Mouse (Mus musculus): ENCODE data around the gene Bcl7a. TPM values are rescaled to one million over a fixed set of nuclear protein-coding genes. Genes with fewer than 3 reads are reported as not detected.

The Bcl7a gene
- polyA plus RNA-seq, 1 experiment from 2014 or later, result 2.2 TPM

GRCm38 (mm10) chr5:123346701-123347270 lies 3.2 kb downstream of the Bcl7a start:
- Histone ChIP-seq H3K36me3 (ENCODE audit: inconsistent target) (no peaks in the 10 kb centered on the region), H3K4me3 (ENCODE audit: inconsistent target) (no peak overlapping the region), H3K79me2 (ENCODE audit: inconsistent target) (peaks cover 4% of the 10 kb centered on the region; the same call in 1 of the 2 replicates), H3K27ac (no peak overlapping the region)
- 92% methylated on average over 7 of the region's 7 CpGs for WGBS (ENCODE audit: missing documents)

- 100% methylated on average over 2 of the region's 2 CpGs for WGBS (ENCODE audit: missing documents)
These were observed 4.4 kb downstream of the Bcl7a start for GRCm38 (mm10) chr5:123347985-123348384.

GRCm38 (mm10) chr5:123350386-123350785 lies 6.8 kb downstream of the Bcl7a start:
- no peaks in the 10 kb centered on the region for H3K36me3 ChIP-seq (ENCODE audit: inconsistent target)
- H3K4me3 ChIP-seq (ENCODE audit: inconsistent target), result no peak overlapping the region
- H3K79me2 ChIP-seq (ENCODE audit: inconsistent target), result peaks cover 4% of the 10 kb centered on the region; the same call in 1 of the 2 replicates
- 72% methylated on average over 10 of the region's 10 CpGs for WGBS (ENCODE audit: missing documents)
- no peak overlapping the region for H3K27ac ChIP-seq

More at GRCm38 (mm10) chr5:123347985-123348384, 4.4 kb downstream of the Bcl7a start:
- Histone ChIP-seq H3K79me2 (ENCODE audit: inconsistent target) (peaks cover 4% of the 10 kb centered on the region; the same call in 1 of the 2 replicates), H3K36me3 (ENCODE audit: inconsistent target) (no peaks in the 10 kb centered on the region), H3K27ac (no peak overlapping the region), H3K4me3 (ENCODE audit: inconsistent target) (no peak overlapping the region)

GRCm38 (mm10) chr5:123355918-123356317 lies 12.3 kb downstream of the Bcl7a start:
- Histone ChIP-seq H3K79me2 (ENCODE audit: inconsistent target) (no peaks in the 10 kb centered on the region), H3K4me3 (ENCODE audit: inconsistent target) (no peak overlapping the region), H3K36me3 (ENCODE audit: inconsistent target) (no peaks in the 10 kb centered on the region; the same call in 1 of the 2 replicates), H3K27ac (no peak overlapping the region)
- WGBS (ENCODE audit: missing documents), result 95% methylated on average over 11 of the region's 11 CpGs

- H3K79me2 ChIP-seq (ENCODE audit: inconsistent target), result no peaks in the 10 kb centered on the region
- 100% methylated on average over 3 of the region's 4 CpGs for WGBS (ENCODE audit: missing documents)
- H3K36me3 ChIP-seq (ENCODE audit: inconsistent target), result no peaks in the 10 kb centered on the region; the same call in 1 of the 2 replicates
- no peak overlapping the region for H3K4me3 ChIP-seq (ENCODE audit: inconsistent target)
- H3K27ac ChIP-seq, result no peak overlapping the region
These were observed 13.6 kb downstream of the Bcl7a start for GRCm38 (mm10) chr5:123357253-123357652.

GRCm38 (mm10) chr5:123359431-123359830 lies 15.8 kb downstream of the Bcl7a start:
- no peak overlapping the region for H3K27ac ChIP-seq
- no peaks in the 10 kb centered on the region for H3K79me2 ChIP-seq (ENCODE audit: inconsistent target)
- no peaks in the 10 kb centered on the region; the same call in 1 of the 2 replicates for H3K36me3 ChIP-seq (ENCODE audit: inconsistent target)
- no peak overlapping the region for H3K4me3 ChIP-seq (ENCODE audit: inconsistent target)
- 84% methylated on average over 6 of the region's 6 CpGs for WGBS (ENCODE audit: missing documents)

GRCm38 (mm10) chr5:123362911-123363310 lies 19.3 kb downstream of the Bcl7a start:
- no peak overlapping the region for H3K4me3 ChIP-seq (ENCODE audit: inconsistent target)
- WGBS (ENCODE audit: missing documents), result 91% methylated on average over 4 of the region's 4 CpGs
- no peaks in the 10 kb centered on the region for H3K36me3 ChIP-seq (ENCODE audit: inconsistent target)
- no peak overlapping the region for H3K27ac ChIP-seq
- H3K79me2 ChIP-seq (ENCODE audit: inconsistent target), result no peaks in the 10 kb centered on the region

GRCm38 (mm10) chr5:123364302-123364971 lies 20.8 kb downstream of the Bcl7a start:
- Histone ChIP-seq H3K4me3 (ENCODE audit: inconsistent target) (no peak overlapping the region), H3K36me3 (ENCODE audit: inconsistent target) (no peaks in the 10 kb centered on the region), H3K79me2 (ENCODE audit: inconsistent target) (no peaks in the 10 kb centered on the region), H3K27ac (no peak overlapping the region)
- WGBS (ENCODE audit: missing documents), result 95% methylated on average over 11 of the region's 11 CpGs

- Histone ChIP-seq H3K4me3 (ENCODE audit: inconsistent target) (no peak overlapping the region), H3K79me2 (ENCODE audit: inconsistent target) (no peaks in the 10 kb centered on the region), H3K27ac (no peak overlapping the region), H3K36me3 (ENCODE audit: inconsistent target) (no peaks in the 10 kb centered on the region)
- 78% methylated on average over 13 of the region's 13 CpGs for WGBS (ENCODE audit: missing documents)
These were observed 25.3 kb downstream of the Bcl7a start for GRCm38 (mm10) chr5:123368869-123369488.

GRCm38 (mm10) chr5:123370049-123370448 lies 26.4 kb downstream of the Bcl7a start:
- no peak overlapping the region for H3K4me3 ChIP-seq (ENCODE audit: inconsistent target)
- no peaks in the 10 kb centered on the region for H3K79me2 ChIP-seq (ENCODE audit: inconsistent target)
- no peaks in the 10 kb centered on the region for H3K36me3 ChIP-seq (ENCODE audit: inconsistent target)
- WGBS (ENCODE audit: missing documents), result 98% methylated on average over 5 of the region's 5 CpGs
- H3K27ac ChIP-seq, result no peak overlapping the region

- no peaks in the 10 kb centered on the region for H3K79me2 ChIP-seq (ENCODE audit: inconsistent target)
- H3K36me3 ChIP-seq (ENCODE audit: inconsistent target), result no peaks in the 10 kb centered on the region
- H3K27ac ChIP-seq, result no peak overlapping the region
- WGBS (ENCODE audit: missing documents), result 97% methylated on average over 8 of the region's 10 CpGs
- no peak overlapping the region for H3K4me3 ChIP-seq (ENCODE audit: inconsistent target)
These were observed 31.6 kb downstream of the Bcl7a start for GRCm38 (mm10) chr5:123375262-123375661.

- Histone ChIP-seq H3K79me2 (ENCODE audit: inconsistent target) (no peaks in the 10 kb centered on the region), H3K36me3 (ENCODE audit: inconsistent target) (no peaks in the 10 kb centered on the region), H3K27ac (no peak overlapping the region), H3K4me3 (ENCODE audit: inconsistent target) (no peak overlapping the region)
- whole genome bisulfite sequencing (ENCODE audit: missing documents), result 82% methylated on average over 6 of the region's 6 CpGs
These were observed 32.3 kb downstream of the Bcl7a start for GRCm38 (mm10) chr5:123375793-123376452.

GRCm38 (mm10) chr5:123376569-123376968 lies 32.9 kb downstream of the Bcl7a start:
- H3K79me2 ChIP-seq (ENCODE audit: inconsistent target), result no peaks in the 10 kb centered on the region
- H3K4me3 ChIP-seq (ENCODE audit: inconsistent target), result peak overlapping the region; percentile 20
- no peaks in the 10 kb centered on the region for H3K36me3 ChIP-seq (ENCODE audit: inconsistent target)
- WGBS (ENCODE audit: missing documents), result 0% methylated on average over 9 of the region's 10 CpGs
- H3K27ac ChIP-seq, result peak overlapping the region; percentile 86

- Histone ChIP-seq H3K27ac (peak overlapping the region; percentile 86), H3K36me3 (ENCODE audit: inconsistent target) (no peaks in the 10 kb centered on the region), H3K79me2 (ENCODE audit: inconsistent target) (no peaks in the 10 kb centered on the region), H3K4me3 (ENCODE audit: inconsistent target) (peak overlapping the region; percentile 20)
- 43% methylated on average over 15 of the region's 15 CpGs for WGBS (ENCODE audit: missing documents)
These were observed 33.7 kb downstream of the Bcl7a start for GRCm38 (mm10) chr5:123377120-123377955.

Measured in macrophage (primary cell).